Mouse (Mus musculus) midbrain, embryonic 12.5 days (tissue): Measurements from ENCODE around the gene Wtap. TPM values are rescaled to one million over a fixed set of nuclear protein-coding genes. Genes with fewer than 3 reads are reported as not detected.

Experiments
- ATAC-seq: fragments of 200-750 bp; cut with Nextera tagmentation; 2 replicates; pipeline ENCODE4 v1.8.0; 2017; ENCODE audit warnings: low read depth, moderate TSS enrichment, moderate library complexity; ENCODE audit not compliant: low FRiP score
- H3K27ac ChIP-seq: fragments of 300-500 bp; sonication (generic); replicated peaks from 2 replicates; pipeline ENCODE4 v1.5.1; 2016; ENCODE audit warnings: mild to moderate bottlenecking
- H3K27me3 ChIP-seq: fragments of 300-500 bp; sonication (generic); 2 replicates; pipeline ENCODE4 v1.6.1; 2016; ENCODE audit warnings: mild to moderate bottlenecking
- H3K36me3 ChIP-seq: fragments of 300-500 bp; sonication (generic); 2 replicates; pipeline ENCODE4 v1.6.1; 2016
- H3K4me1 ChIP-seq: fragments of 300-500 bp; sonication (generic); 2 replicates; pipeline ENCODE4 v1.6.1; 2016
- H3K4me2 ChIP-seq: fragments of 300-500 bp; sonication (generic); replicated peaks from 2 replicates; pipeline ENCODE4 v1.6.1; 2016; ENCODE audit warnings: mild to moderate bottlenecking, moderate library complexity
- H3K4me3 ChIP-seq: fragments of 300-500 bp; sonication (generic); 2 replicates; pipeline ENCODE4 v1.5.1; 2016; ENCODE audit warnings: mild to moderate bottlenecking
- H3K9ac ChIP-seq: fragments of 300-500 bp; sonication (generic); replicated peaks from 2 replicates; pipeline ENCODE4 v1.6.1; 2016; ENCODE audit warnings: mild to moderate bottlenecking, moderate library complexity
- H3K9me3 ChIP-seq: fragments of 300-500 bp; sonication (generic); 2 replicates; pipeline ENCODE4 v1.6.1; 2016; ENCODE audit warnings: mild to moderate bottlenecking
- WGBS: fragments of 180-500 bp; shearing (Covaris S2); methylation state at CpG from one replicate; pipeline ENCODE4 v1.1.7; 2016; 5-methylcytosine and 5-hydroxymethylcytosine counted together
- polyA plus RNA-seq: library from polyadenylated mRNA; unstranded; fragments of >200 nt; fragmentation: Nextera tagmentation; extraction: Ambion mirVana; gene quantifications from 2 replicates; pipeline ENCODE4 v1.2.1, GENCODE M21; 2016

The Wtap gene
- polyA plus RNA-seq, 1 experiment from 2014 or later = 118 TPM

GRCm38 (mm10) chr17:12925703-12926180 lies 68.2 kb downstream of the Wtap start:
- 92% methylated on average over 8 of the region's 8 CpGs for WGBS
- no peak overlapping the region for H3K4me3 ChIP-seq
- H3K4me2 ChIP-seq = no peak overlapping the region
- no peak for ATAC-seq
- no peak overlapping the region for H3K9ac ChIP-seq
- no peaks in the 10 kb centered on the region for H3K27me3 ChIP-seq
- no peak overlapping the region for H3K27ac ChIP-seq
- H3K9me3 ChIP-seq = no peaks in the 10 kb centered on the region
- peaks cover 63% of the 10 kb centered on the region for H3K36me3 ChIP-seq
- H3K4me1 ChIP-seq = no peaks in the 10 kb centered on the region

- Histone ChIP-seq H3K36me3 (peaks cover 70% of the 10 kb centered on the region), H3K27ac (no peak overlapping the region), H3K9ac (no peak overlapping the region), H3K4me3 (no peak overlapping the region), H3K4me2 (no peak overlapping the region), H3K27me3 (no peaks in the 10 kb centered on the region), H3K4me1 (no peaks in the 10 kb centered on the region), H3K9me3 (no peaks in the 10 kb centered on the region)
- no peak for ATAC-seq
- 92% methylated on average over 3 of the region's 3 CpGs for WGBS
Observed at GRCm38 (mm10) chr17:12925001-12925400, 69.0 kb downstream of the Wtap start.

DNA sequence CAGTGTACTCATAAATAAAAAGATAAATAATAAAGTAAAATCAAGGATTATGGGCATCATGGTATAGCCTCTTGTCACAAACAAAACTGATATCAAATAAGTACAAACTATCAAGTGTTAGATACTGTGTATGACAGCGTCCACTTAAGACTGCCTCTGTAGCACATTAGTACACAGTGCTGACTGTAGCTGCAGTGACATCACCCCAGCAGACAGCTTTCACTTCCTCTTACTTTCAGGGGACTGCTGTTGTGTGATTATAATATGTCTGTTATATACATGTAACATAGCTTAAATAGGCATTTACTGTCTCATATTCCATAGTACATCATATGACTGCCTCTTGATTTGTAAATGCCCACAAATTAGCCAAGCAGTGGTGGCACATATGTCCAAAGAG lies 72.9 kb downstream of the Wtap start:
- Histone ChIP-seq H3K4me1 (peaks cover 6% of the 10 kb centered on the region), H3K4me3 (no peak overlapping the region), H3K36me3 (peaks cover 69% of the 10 kb centered on the region), H3K9ac (no peak overlapping the region), H3K9me3 (no peaks in the 10 kb centered on the region), H3K27me3 (no peaks in the 10 kb centered on the region), H3K4me2 (no peak overlapping the region), H3K27ac (no peak overlapping the region)
- 92% methylated on average over 1 of the region's 1 CpGs for WGBS
- no peak for ATAC-seq

Other genes starting within 250 kb of the Wtap start
- gene Igf2r, start 224.5 kb downstream of the Wtap start, polyA plus RNA-seq = 20.4 and 20.7 TPM in 2 replicates
- 0.20 and 0.55 TPM in 2 replicates for gene Mas1, start 126.0 kb downstream of the Wtap start, polyA plus RNA-seq
- gene Mrgprh, start 118.1 kb downstream of the Wtap start, polyA plus RNA-seq = not detected in 2 replicates
- gene Pnldc1, start 83.9 kb downstream of the Wtap start, polyA plus RNA-seq = 1.2 and 1.8 TPM in 2 replicates
- 455 and 463 TPM in 2 replicates for gene Tcp1, start 78.5 kb downstream of the Wtap start, polyA plus RNA-seq
- 154 and 158 TPM in 2 replicates for gene Mrpl18, start 77.8 kb downstream of the Wtap start, polyA plus RNA-seq
- 1.3 and 1.4 TPM in 2 replicates for gene Acat3, start 53.6 kb downstream of the Wtap start, polyA plus RNA-seq
- 393 and 402 TPM in 2 replicates for gene Acat2, start 33.4 kb downstream of the Wtap start, polyA plus RNA-seq
- gene Sod2, start 12.7 kb upstream of the Wtap start, polyA plus RNA-seq = 98.8 and 110 TPM in 2 replicates
- gene Gpr31b, start 58.1 kb upstream of the Wtap start, polyA plus RNA-seq = not detected in 2 replicates
- not detected in 2 replicates for gene Tcp10b, start 66.9 kb upstream of the Wtap start, polyA plus RNA-seq
- gene Unc93a, start 137.6 kb upstream of the Wtap start, polyA plus RNA-seq = not detected in 2 replicates
- not detected in 2 replicates for gene Smok2a, start 227.0 kb upstream of the Wtap start, polyA plus RNA-seq
- gene Smok2b, start 236.1 kb upstream of the Wtap start, polyA plus RNA-seq = not detected in 2 replicates